11 mouse cellular contexts compared by ENCODE assay signal in the genomic region with DNA sequence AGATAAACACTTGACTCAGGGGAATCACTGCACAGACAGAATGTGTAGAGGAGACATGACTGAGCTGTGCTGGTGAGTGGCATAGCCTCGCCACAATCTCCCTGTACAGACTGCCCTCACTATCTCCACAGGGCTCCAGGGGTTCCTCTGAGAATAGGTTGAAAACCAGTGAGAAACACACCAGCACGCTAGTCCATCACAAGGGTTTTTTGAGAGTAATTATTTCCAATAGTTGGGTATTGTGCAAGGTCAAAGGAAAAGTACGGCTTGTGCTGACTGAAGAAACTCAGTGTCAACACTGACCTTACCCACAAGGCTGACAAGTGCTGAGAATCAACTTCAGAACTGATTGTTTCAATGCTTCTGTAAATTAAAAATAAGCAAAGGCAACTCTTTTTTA.
"Had no signal": no experiment of that assay in that cellular context is flagged by ENCODE, and none has a peak within 500 bp of the region (broad histone marks: within the 10 kb centered on the region; RNA-seq: fewer than 3 reads in every experiment).

No protein-coding gene starts in this region.

- DNase-seq: kidney, postnatal 25 days; layer of hippocampus, adult 9-11 months; liver; liver, postnatal 0 days; lung, embryonic 14.5 days; lung, postnatal 10 days; lung, postnatal 36 days; midbrain, embryonic 14.5 days; thymus, adult 2 months; thymus, postnatal 14 days; thymus, postnatal 4 days had no signal

- ATAC-seq: liver, postnatal 0 days had no signal
